ENCODE assay signal across 14 mouse cellular contexts in genomic region chr12:9266221-9266620, GRCm38 (mm10).
"Had no signal": no experiment of that assay in that cellular context is flagged by ENCODE, and none has a peak within 500 bp of the region (broad histone marks: within the 10 kb centered on the region; RNA-seq: fewer than 3 reads in every experiment).

No protein-coding gene starts in this region.

- H3K4me1 ChIP-seq: midbrain, embryonic 10.5 days; midbrain, embryonic 13.5 days; midbrain, embryonic 15.5 days; neural tube, embryonic 12.5 days; stomach, embryonic 15.5 days had no signal

- H3K4me3 ChIP-seq: midbrain, embryonic 10.5 days; midbrain, embryonic 13.5 days; midbrain, embryonic 15.5 days; neural tube, embryonic 12.5 days; stomach, embryonic 15.5 days had no signal

- H3K27ac ChIP-seq: liver, embryonic 14.5 days; midbrain, embryonic 10.5 days; midbrain, embryonic 13.5 days; midbrain, embryonic 15.5 days; neural tube, embryonic 12.5 days; stomach, embryonic 15.5 days had no signal

- DNase-seq: lung, adult 18-20 months; lung, embryonic 14.5 days; lung, postnatal 10 days; lung, postnatal 4 days; right cerebral cortex, postnatal 14 days; thymus, adult 18-20 months; thymus, postnatal 14 days; thymus, postnatal 4 days had no signal
